Mouse (Mus musculus) neural tube, embryonic 10.5 days (tissue): ENCODE measurements at regions not wholly inside any gene's neighbourhood (a gene's known extent, or its start where the extent isn't known, plus 50 kb on each side); places are given as distances from the start of the nearest gene placed in this dataset.

Source experiments
- DNase-seq: peaks from one replicate; pipeline ENCODE4 v3.0.0-alpha.2; 2017; ENCODE audit warnings: low spot score; ENCODE audit errors: extremely low spot score

- DNase-seq, result no peak
Measured at GRCm38 (mm10) chr4:152859161-152859560, 381.5 kb upstream of the Kcnab2 start.

GRCm38 (mm10) chr4:152850147-152850546, 372.5 kb upstream of the Kcnab2 start:
- no peak for DNase-seq

- no peak for DNase-seq
Measured at GRCm38 (mm10) chr4:152836080-152836479, 358.4 kb upstream of the Kcnab2 start.

- peak; percentile 16 for DNase-seq
Measured at GRCm38 (mm10) chr4:152834421-152835110, 356.9 kb upstream of the Kcnab2 start.

- DNase-seq, result peak; percentile 28
Measured at GRCm38 (mm10) chr4:152833411-152834310, 356.0 kb upstream of the Kcnab2 start.

- DNase-seq, result no peak
Measured at GRCm38 (mm10) chr4:152832757-152833363, 355.2 kb upstream of the Kcnab2 start.

- peak; percentile 19 for DNase-seq
Measured at GRCm38 (mm10) chr4:152825185-152825584, 347.5 kb upstream of the Kcnab2 start.

GRCm38 (mm10) chr4:152816139-152816757, 338.6 kb upstream of the Kcnab2 start:
- no peak for DNase-seq

- DNase-seq, result no peak
Measured at GRCm38 (mm10) chr4:152806611-152807010, 328.9 kb upstream of the Kcnab2 start.

- peak; percentile 75 for DNase-seq
Measured at GRCm38 (mm10) chr4:152799392-152799791, 321.7 kb upstream of the Kcnab2 start.

GRCm38 (mm10) chr4:152788431-152788830, 310.8 kb upstream of the Kcnab2 start:
- DNase-seq, result no peak

- no peak for DNase-seq
Measured at GRCm38 (mm10) chr4:152784972-152785371, 307.3 kb upstream of the Kcnab2 start.

GRCm38 (mm10) chr4:152779526-152779925, 301.9 kb upstream of the Kcnab2 start:
- DNase-seq, result no peak

GRCm38 (mm10) chr4:152775801-152776200, 298.1 kb upstream of the Kcnab2 start:
- DNase-seq, result no peak

- DNase-seq, result no peak
Measured at GRCm38 (mm10) chr4:152771386-152771785, 293.7 kb upstream of the Kcnab2 start.

- no peak for DNase-seq
Measured at GRCm38 (mm10) chr4:152767372-152767771, 289.7 kb upstream of the Kcnab2 start.

GRCm38 (mm10) chr4:152763116-152763515, 285.4 kb upstream of the Kcnab2 start:
- DNase-seq, result no peak

- DNase-seq, result no peak
Measured at GRCm38 (mm10) chr4:152762576-152762975, 284.9 kb upstream of the Kcnab2 start.

GRCm38 (mm10) chr4:152757191-152757590, 279.5 kb upstream of the Kcnab2 start:
- DNase-seq, result no peak

- no peak for DNase-seq
Measured at GRCm38 (mm10) chr4:152756535-152756934, 278.9 kb upstream of the Kcnab2 start.

GRCm38 (mm10) chr4:152755756-152756155, 278.1 kb upstream of the Kcnab2 start:
- no peak for DNase-seq

GRCm38 (mm10) chr4:152744366-152744765, 266.7 kb upstream of the Kcnab2 start:
- DNase-seq, result no peak
